Mouse (Mus musculus): ENCODE measurements at regions not wholly inside any gene's neighbourhood (a gene's known extent, or its start where the extent isn't known, plus 50 kb on each side); places are given as distances from the start of the nearest gene placed in this dataset.

- TF ChIP-seq EP300 (IDR thresholded peaks at IDR 0.05; ENCODE audit: insufficient read depth, low read depth, low read length): no peak
- TF ChIP-seq CTCF (IDR thresholded peaks at IDR 0.05): no peak
- TF ChIP-seq POLR2A (IDR thresholded peaks at IDR 0.05; ENCODE audit: insufficient read depth, low read depth, low read length): no peak
Measured at GRCm38 (mm10) chr4:9193121-9193520, 954.3 kb upstream of the Car8 start.
